In genomic region chr7:105218281-105218680, GRCm38 (mm10) we compare ENCODE assay signal across 17 mouse cellular contexts.
"Had no signal": no experiment of that assay in that cellular context is flagged by ENCODE, and none has a peak within 500 bp of the region (broad histone marks: within the 10 kb centered on the region; RNA-seq: fewer than 3 reads in every experiment).

No protein-coding gene starts in this region.

- DNase-seq: cerebellum, adult 2 months; cerebellum, adult 8-10 months; cerebellum, adult 9-10 months; cerebellum, adult 9-11 months; cerebellum, postnatal 10 days; cerebellum, postnatal 14 days; cerebellum, postnatal 25 days; cerebellum, postnatal 36 days; embryo, embryonic 11 days; forebrain, postnatal 0 days; gastrocnemius, adult 2 months; gastrocnemius, postnatal 10 days; gastrocnemius, postnatal 14 days; gastrocnemius, postnatal 25 days; gastrocnemius, postnatal 36 days; heart, adult 11 months; heart, adult 18-20 months had no signal
